Mouse (Mus musculus) hindbrain, embryonic 11.5 days (tissue): ENCODE data around the gene Sh3glb2. TPM values are rescaled to one million over a fixed set of nuclear protein-coding genes. Genes with fewer than 3 reads are reported as not detected.
A peak's percentile ranks its signal among the peaks of the same experiment; 100 is the strongest.

Source experiments
- ATAC-seq: fragments of 200-750 bp; cut with Nextera tagmentation; 2 replicates; pipeline ENCODE4 v1.8.0; 2017; ENCODE audit warnings: mild to moderate bottlenecking, moderate TSS enrichment, moderate library complexity; ENCODE audit not compliant: low FRiP score
- DNase-seq: peaks from one replicate; pipeline ENCODE4 v3.0.0-alpha.2; 2015; ENCODE audit warnings: low spot score
- H3K27ac ChIP-seq: fragments of 300-500 bp; sonication (generic); 2 replicates; pipeline ENCODE4 v1.5.1; 2014; ENCODE audit warnings: mild to moderate bottlenecking, low read depth, low read length
- H3K27me3 ChIP-seq: fragments of 300-500 bp; sonication (generic); 2 replicates; pipeline ENCODE4 v1.6.1; 2014; ENCODE audit warnings: mild to moderate bottlenecking, low read length, moderate library complexity, mixed read lengths; ENCODE audit not compliant: control insufficient read depth, insufficient read depth
- H3K36me3 ChIP-seq: fragments of 300-500 bp; sonication (generic); 2 replicates; pipeline ENCODE4 v1.6.1; 2014; ENCODE audit warnings: mild to moderate bottlenecking, low read length, moderate library complexity, mixed read lengths; ENCODE audit not compliant: control insufficient read depth, insufficient read depth
- H3K4me1 ChIP-seq: fragments of 300-500 bp; sonication (generic); replicated peaks from 2 replicates; pipeline ENCODE4 v1.6.1; 2014; ENCODE audit warnings: low read length, mixed read lengths; ENCODE audit not compliant: control insufficient read depth, insufficient read depth
- H3K4me2 ChIP-seq: fragments of 300-500 bp; sonication (generic); replicated peaks from 2 replicates; pipeline ENCODE4 v1.6.1; 2014; ENCODE audit warnings: mild to moderate bottlenecking, low read depth, low read length
- H3K4me3 ChIP-seq: fragments of 300-500 bp; sonication (generic); 2 replicates; pipeline ENCODE4 v1.5.1; 2014; ENCODE audit warnings: low read depth, low read length
- H3K9ac ChIP-seq: fragments of 300-500 bp; sonication (generic); 2 replicates; pipeline ENCODE4 v1.6.1; 2014; ENCODE audit warnings: low read depth, low read length
- H3K9me3 ChIP-seq: fragments of 300-500 bp; sonication (generic); 2 replicates; pipeline ENCODE4 v1.6.1; 2016; ENCODE audit warnings: low read length; ENCODE audit not compliant: control insufficient read depth
- WGBS: fragments of 180-500 bp; shearing (Covaris S2); extraction: QIAGEN DNeasy Blood & Tissue Kit; methylation state at CpG from one replicate; pipeline ENCODE4 v1.1.7; 2014; 5-methylcytosine and 5-hydroxymethylcytosine counted together
- polyA plus RNA-seq: library from polyadenylated mRNA; unstranded; fragments of >200 nt; fragmentation: Nextera tagmentation; extraction: Ambion mirVana; gene quantifications from 2 replicates; pipeline ENCODE4 v1.2.1, GENCODE M21; 2014

Gene Sh3glb2
- polyA plus RNA-seq: 42.6 and 48.5 TPM in 2 replicates

GRCm38 (mm10) chr2:30358533-30359531 lies at the start of gene Sh3glb2:
TSS of gene Sh3glb2 (minus strand) at chr2:30359337.
- ATAC-seq (peak; percentile 72), DNase-seq (peak; percentile 94)
- Histone ChIP-seq H3K4me3 (peak within 1 kb of the TSS; percentile 70), H3K9me3 (no peaks in the 10 kb centered on the region), H3K9ac (peak within 1 kb of the TSS; percentile 78), H3K4me1 (peaks cover 5% of the 10 kb centered on the region; the same call in 1 of the 2 replicates), H3K4me2 (peak within 1 kb of the TSS; percentile 91), H3K36me3 (no peaks in the 10 kb centered on the region), H3K27ac (peak within 1 kb of the TSS; percentile 51), H3K27me3 (no peaks in the 10 kb centered on the region)
- WGBS: 3% methylated on average over 65 of the region's 73 CpGs

- H3K4me1 ChIP-seq: no peaks in the 10 kb centered on the region
- 87% methylated on average over 8 of the region's 8 CpGs for WGBS
- no peak overlapping the region for H3K9ac ChIP-seq
- no peak overlapping the region for H3K27ac ChIP-seq
- no peak for DNase-seq
- no peak overlapping the region for H3K4me2 ChIP-seq
- no peaks in the 10 kb centered on the region for H3K9me3 ChIP-seq
- H3K36me3 ChIP-seq: 0 out of 2 replicates have a peak, but pooled peaks cover 2% of the 10 kb centered on the region
- no peak overlapping the region for H3K4me3 ChIP-seq
- no peaks in the 10 kb centered on the region for H3K27me3 ChIP-seq
- no peak for ATAC-seq
Observed at GRCm38 (mm10) chr2:30408452-30409100, 49.4 kb upstream of the Sh3glb2 start.

GRCm38 (mm10) chr2:30407778-30408177 lies 48.6 kb upstream of the Sh3glb2 start:
- no peaks in the 10 kb centered on the region for H3K27me3 ChIP-seq
- H3K36me3 ChIP-seq: 0 out of 2 replicates have a peak, but pooled peaks cover 2% of the 10 kb centered on the region
- H3K9ac ChIP-seq: no peak overlapping the region
- H3K9me3 ChIP-seq: no peaks in the 10 kb centered on the region
- H3K27ac ChIP-seq: no peak overlapping the region
- no peaks in the 10 kb centered on the region for H3K4me1 ChIP-seq
- DNase-seq (no peak), ATAC-seq (no peak)
- H3K4me3 ChIP-seq: no peak overlapping the region
- no peak overlapping the region for H3K4me2 ChIP-seq
- WGBS: 92% methylated on average over 10 of the region's 10 CpGs

DNA sequence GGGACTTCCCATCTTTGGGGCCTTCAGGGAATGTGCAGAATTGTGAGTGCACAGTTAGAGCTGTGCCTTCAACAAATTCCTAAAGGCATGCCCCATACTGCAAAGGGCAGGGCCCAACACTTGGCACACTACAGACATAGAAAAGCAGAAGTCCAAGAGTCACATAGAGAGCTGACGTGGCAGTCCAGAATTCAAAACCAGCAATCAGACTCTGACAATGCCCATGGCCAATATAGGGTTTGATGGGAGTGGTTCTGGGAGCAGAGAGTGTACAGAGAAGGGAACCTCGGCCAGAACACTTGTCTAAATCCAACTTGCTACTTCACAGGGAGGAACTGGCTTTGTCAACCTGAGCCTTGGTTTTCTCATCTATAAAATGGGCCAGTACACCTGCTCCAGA lies 48.1 kb upstream of the Sh3glb2 start:
- ATAC-seq (no peak), DNase-seq (no peak)
- no peak overlapping the region for H3K27ac ChIP-seq
- 0 out of 2 replicates have a peak, but pooled peaks cover 2% of the 10 kb centered on the region for H3K36me3 ChIP-seq
- no peaks in the 10 kb centered on the region for H3K9me3 ChIP-seq
- H3K9ac ChIP-seq: no peak overlapping the region
- no peaks in the 10 kb centered on the region for H3K4me1 ChIP-seq
- no peak overlapping the region for H3K4me2 ChIP-seq
- no peaks in the 10 kb centered on the region for H3K27me3 ChIP-seq
- H3K4me3 ChIP-seq: no peak overlapping the region
- WGBS: 96% methylated on average over 2 of the region's 2 CpGs

GRCm38 (mm10) chr2:30403870-30404269 lies 44.7 kb upstream of the Sh3glb2 start:
- 93% methylated on average over 1 of the region's 1 CpGs for WGBS
- no peak for DNase-seq
- Histone ChIP-seq H3K9me3 (no peaks in the 10 kb centered on the region), H3K27ac (no peak overlapping the region), H3K27me3 (no peaks in the 10 kb centered on the region), H3K4me1 (peaks cover 9% of the 10 kb centered on the region), H3K36me3 (0 out of 2 replicates have a peak, but pooled peaks cover 2% of the 10 kb centered on the region), H3K9ac (no peak overlapping the region), H3K4me3 (no peak overlapping the region), H3K4me2 (no peak overlapping the region)
- no peak for ATAC-seq

GRCm38 (mm10) chr2:30402843-30403242 lies 43.7 kb upstream of the Sh3glb2 start:
- ATAC-seq (no peak), DNase-seq (no peak)
- no peak overlapping the region for H3K9ac ChIP-seq
- no peak overlapping the region for H3K4me2 ChIP-seq
- H3K36me3 ChIP-seq: no peaks in the 10 kb centered on the region
- peaks cover 14% of the 10 kb centered on the region for H3K4me1 ChIP-seq
- no peak overlapping the region for H3K27ac ChIP-seq
- no peak overlapping the region for H3K4me3 ChIP-seq
- 77% methylated on average over 2 of the region's 2 CpGs for WGBS
- H3K9me3 ChIP-seq: no peaks in the 10 kb centered on the region
- no peaks in the 10 kb centered on the region for H3K27me3 ChIP-seq

DNA sequence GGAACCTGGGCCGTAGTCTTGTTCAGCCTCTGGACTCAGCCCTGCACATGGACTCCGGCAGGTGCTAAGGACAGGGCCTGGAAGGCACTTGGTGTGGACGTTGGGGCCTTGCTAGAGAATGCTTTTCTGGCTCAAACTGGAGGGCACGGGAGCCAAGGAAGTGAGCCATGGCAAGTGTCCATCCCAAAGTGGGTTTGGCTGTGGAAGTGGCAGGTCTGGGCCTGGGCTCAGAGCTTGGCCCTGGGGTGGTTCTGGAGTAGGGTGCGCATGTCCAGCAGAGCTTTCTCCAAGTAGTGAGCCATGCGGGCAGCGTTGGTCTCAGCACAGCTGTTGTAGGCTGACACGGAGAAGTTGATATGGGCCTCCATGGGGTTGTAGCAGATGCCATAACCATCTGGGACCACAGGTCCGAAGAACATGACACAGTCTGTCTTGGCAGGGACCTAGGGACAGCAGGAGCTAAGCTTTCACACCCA lies 43.3 kb upstream of the Sh3glb2 start:
- ATAC-seq (no peak), DNase-seq (no peak)
- H3K9me3 ChIP-seq: no peaks in the 10 kb centered on the region
- H3K36me3 ChIP-seq: no peaks in the 10 kb centered on the region
- H3K4me3 ChIP-seq: no peak overlapping the region
- H3K4me2 ChIP-seq: no peak overlapping the region
- H3K27me3 ChIP-seq: no peaks in the 10 kb centered on the region
- WGBS: 91% methylated on average over 9 of the region's 9 CpGs
- no peak overlapping the region for H3K9ac ChIP-seq
- H3K27ac ChIP-seq: no peak overlapping the region
- peaks cover 14% of the 10 kb centered on the region for H3K4me1 ChIP-seq

GRCm38 (mm10) chr2:30401581-30401980 lies 42.4 kb upstream of the Sh3glb2 start:
- Histone ChIP-seq H3K4me1 (peaks cover 14% of the 10 kb centered on the region), H3K9me3 (no peaks in the 10 kb centered on the region), H3K36me3 (0 out of 2 replicates have a peak, but pooled peaks cover 4% of the 10 kb centered on the region), H3K4me3 (no peak overlapping the region), H3K4me2 (no peak overlapping the region), H3K27ac (no peak overlapping the region), H3K9ac (no peak overlapping the region), H3K27me3 (no peaks in the 10 kb centered on the region)
- 86% methylated on average over 1 of the region's 1 CpGs for WGBS
- ATAC-seq (no peak), DNase-seq (no peak)
